Mouse (Mus musculus) cerebellum, adult 8-10 months (tissue): ENCODE data around the gene Nsf.
A peak's percentile ranks its signal among the peaks of the same experiment; 100 is the strongest.

Source experiments
- DNase-seq: peaks from one replicate; pipeline ENCODE4 v3.0.0; 2022

Nsf gene

GRCm38 (mm10) chr11:103830476-103830875 is 123.4 kb downstream of the Nsf start:
- no peak for DNase-seq

- no peak for DNase-seq
Observed at GRCm38 (mm10) chr11:103829956-103830355, 123.9 kb downstream of the Nsf start.

GRCm38 (mm10) chr11:103828866-103829265 is 125.0 kb downstream of the Nsf start:
- DNase-seq = no peak

- DNase-seq = no peak
Observed at GRCm38 (mm10) chr11:103827201-103827600, 126.7 kb downstream of the Nsf start.

- DNase-seq = no peak
Observed at GRCm38 (mm10) chr11:103816719-103817118, 137.1 kb downstream of the Nsf start.

GRCm38 (mm10) chr11:103815986-103816385 is 137.9 kb downstream of the Nsf start:
- peak; percentile 41 for DNase-seq

GRCm38 (mm10) chr11:103814808-103815207 is 139.0 kb downstream of the Nsf start:
- DNase-seq = no peak

GRCm38 (mm10) chr11:103811246-103811645 is 142.6 kb downstream of the Nsf start:
- no peak for DNase-seq

- no peak for DNase-seq
Observed at GRCm38 (mm10) chr11:103810631-103811030, 143.2 kb downstream of the Nsf start.

GRCm38 (mm10) chr11:103809611-103810598 is 144.0 kb downstream of the Nsf start:
- no peak for DNase-seq

- no peak for DNase-seq
Observed at GRCm38 (mm10) chr11:103808771-103809610, 144.9 kb downstream of the Nsf start.

GRCm38 (mm10) chr11:103807966-103808365 is 145.9 kb downstream of the Nsf start:
- DNase-seq = no peak

GRCm38 (mm10) chr11:103804804-103805203 is 149.1 kb downstream of the Nsf start:
- no peak for DNase-seq

GRCm38 (mm10) chr11:103804126-103804525 is 149.7 kb downstream of the Nsf start:
- peak; percentile 48 for DNase-seq

- no peak for DNase-seq
Observed at GRCm38 (mm10) chr11:103801128-103801527, 152.7 kb downstream of the Nsf start.

GRCm38 (mm10) chr11:103789951-103790350 is 163.9 kb downstream of the Nsf start:
- no peak for DNase-seq

GRCm38 (mm10) chr11:103780152-103780551 is 173.7 kb downstream of the Nsf start:
- no peak for DNase-seq

GRCm38 (mm10) chr11:103774228-103774530 is 179.7 kb downstream of the Nsf start:
- no peak for DNase-seq

- DNase-seq = peak; percentile 28
Observed at GRCm38 (mm10) chr11:103773387-103774227, 180.2 kb downstream of the Nsf start, which contains the start of gene Wnt3. Gene Wnt3 (plus strand): TSS chr11:103774150.

GRCm38 (mm10) chr11:103772505-103773386 is 181.1 kb downstream of the Nsf start:
- no peak for DNase-seq
